Comparison of ENCODE assay signal across 14 mouse cellular contexts in the genomic region with DNA sequence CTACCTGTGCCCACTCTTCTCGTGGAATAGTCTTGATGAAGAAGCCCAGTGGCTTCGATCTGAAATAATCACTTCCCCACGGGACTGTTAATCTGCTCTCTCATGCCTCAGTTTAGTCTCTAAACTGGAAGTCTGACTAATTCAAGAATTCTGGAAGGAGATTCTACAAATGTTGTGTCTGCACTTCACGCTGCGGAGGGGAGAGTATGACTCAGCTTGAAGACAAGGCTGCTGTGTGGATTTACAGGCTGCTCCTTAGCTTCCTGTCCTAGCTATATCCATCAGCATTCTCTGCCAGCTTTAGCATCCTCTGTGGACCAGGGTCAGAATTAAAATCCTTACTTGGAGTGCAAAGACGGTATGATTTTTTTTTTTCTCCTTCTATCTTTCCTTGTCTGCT.
"Had no signal": no experiment of that assay in that cellular context is flagged by ENCODE, and none has a peak within 500 bp of the region (broad histone marks: within the 10 kb centered on the region; RNA-seq: fewer than 3 reads in every experiment).

No protein-coding gene starts in this region.

- DNase-seq: kidney, postnatal 25 days; layer of hippocampus, adult 9-11 months; liver, embryonic 13.5 days; lung, adult 2 months; lung, postnatal 14 days; lung, postnatal 4 days; retina, postnatal 1 day; thymus, postnatal 25 days had no signal

- ATAC-seq: midbrain, embryonic 15.5 days had no signal

- H3K27ac ChIP-seq: kidney, postnatal 0 days; layer of hippocampus, adult 2 months; liver, embryonic 13.5 days; midbrain, embryonic 12.5 days; midbrain, embryonic 15.5 days; neural tube, embryonic 13.5 days; stomach, postnatal 0 days had no signal

- H3K36me3 ChIP-seq: midbrain, embryonic 12.5 days; midbrain, embryonic 15.5 days; neural tube, embryonic 13.5 days had no signal

- H3K9ac ChIP-seq: liver, embryonic 13.5 days; midbrain, embryonic 12.5 days; midbrain, embryonic 15.5 days; neural tube, embryonic 13.5 days had no signal

- H3K9me3 ChIP-seq: liver, embryonic 13.5 days; midbrain, embryonic 12.5 days; midbrain, embryonic 15.5 days; neural tube, embryonic 13.5 days had no signal

- H3K27me3 ChIP-seq: liver, embryonic 13.5 days; midbrain, embryonic 12.5 days; midbrain, embryonic 15.5 days; neural tube, embryonic 13.5 days had no signal

- H3K4me2 ChIP-seq: liver, embryonic 13.5 days; midbrain, embryonic 12.5 days; midbrain, embryonic 15.5 days; neural tube, embryonic 13.5 days had no signal

- H3K4me3 ChIP-seq: layer of hippocampus, adult 2 months; liver, embryonic 13.5 days; midbrain, embryonic 12.5 days; midbrain, embryonic 15.5 days; neural tube, embryonic 13.5 days had no signal
